8 mouse cellular contexts compared by ENCODE assay signal in genomic region chr19:37601968-37602848, GRCm38 (mm10). TPM values are rescaled to one million over a fixed set of nuclear protein-coding genes. Genes with fewer than 3 reads are reported as not detected.
DNase-seq lines count a peak whose midpoint lies in the region; ATAC-seq and TF ChIP-seq lines count a peak whose summit lies in the region.

No protein-coding gene starts in this region.

- TF ChIP-seq CTCF in lung, embryonic 14.5 days (IDR thresholded peaks at IDR 0.05; ENCODE audit: low read depth), result peak; percentile 62

- ATAC-seq in CD4-positive, CD25-positive, alpha-beta regulatory T cell, adult 4 months, result no peak
- ATAC-seq in forebrain, embryonic 16.5 days, result peak; percentile 75
- ATAC-seq in kidney, embryonic 15.5 days (replicated peaks; ENCODE audit: low FRiP score), result no peak
- ATAC-seq in lung, embryonic 14.5 days (ENCODE audit: insufficient read depth), result peak; percentile 49; the same call in 1 of the 2 replicates

- DNase-seq in CD4-positive, CD25-positive, alpha-beta regulatory T cell, adult 2 months (ENCODE audit: low read depth, low spot score), result peak; percentile 65
- peak; percentile 30 for DNase-seq in thymus, postnatal 14 days
- DNase-seq in thymus, adult 18-20 months, result no peak
- DNase-seq in lung, embryonic 14.5 days, result peak; percentile 93
- peak; percentile 20 for DNase-seq in skeletal muscle tissue, adult 2 months (ENCODE audit: low read depth, low spot score)

- H3K9me3 ChIP-seq in forebrain, embryonic 16.5 days (ENCODE audit: control insufficient read depth, low read length), result no peaks in the 10 kb centered on the region
- H3K9me3 ChIP-seq in kidney, embryonic 15.5 days (replicated peaks), result no peaks in the 10 kb centered on the region
- no peaks in the 10 kb centered on the region for H3K9me3 ChIP-seq in lung, embryonic 14.5 days (ENCODE audit: low read depth, low read length)

- 32% methylated on average over 22 of the region's 22 CpGs for WGBS in forebrain, embryonic 16.5 days
- WGBS in kidney, embryonic 15.5 days, result 43% methylated on average over 22 of the region's 22 CpGs
- WGBS in lung, embryonic 14.5 days, result 33% methylated on average over 22 of the region's 22 CpGs

- H3K27ac ChIP-seq in forebrain, embryonic 16.5 days (ENCODE audit: low read length), result no peak overlapping the region
- no peak overlapping the region for H3K27ac ChIP-seq in kidney, embryonic 15.5 days
- no peak overlapping the region for H3K27ac ChIP-seq in lung, embryonic 14.5 days (ENCODE audit: low read depth)

- H3K4me2 ChIP-seq in forebrain, embryonic 16.5 days (ENCODE audit: low read length), result peak overlapping the region; percentile 27; the same call in 1 of the 2 replicates
- H3K4me2 ChIP-seq in kidney, embryonic 15.5 days, result peak overlapping the region; percentile 26
- H3K4me2 ChIP-seq in lung, embryonic 14.5 days, result peak overlapping the region; percentile 39

- no peak overlapping the region for H3K9ac ChIP-seq in forebrain, embryonic 16.5 days (replicated peaks; ENCODE audit: low read depth, low read length)
- H3K9ac ChIP-seq in kidney, embryonic 15.5 days, result no peak overlapping the region
- H3K9ac ChIP-seq in lung, embryonic 14.5 days, result no peak overlapping the region

- H3K4me3 ChIP-seq in forebrain, embryonic 16.5 days (replicated peaks; ENCODE audit: low read length), result no peak overlapping the region
- H3K4me3 ChIP-seq in kidney, embryonic 15.5 days (replicated peaks), result no peak overlapping the region
- H3K4me3 ChIP-seq in lung, embryonic 14.5 days (ENCODE audit: low read depth, low read length), result no peak overlapping the region

- no peaks in the 10 kb centered on the region for H3K36me3 ChIP-seq in forebrain, embryonic 16.5 days (ENCODE audit: control insufficient read depth, insufficient read depth)
- H3K36me3 ChIP-seq in kidney, embryonic 15.5 days, result peaks cover 13% of the 10 kb centered on the region; the same call in 1 of the 2 replicates
- no peaks in the 10 kb centered on the region for H3K36me3 ChIP-seq in lung, embryonic 14.5 days (ENCODE audit: insufficient read depth)

- no peaks in the 10 kb centered on the region for H3K27me3 ChIP-seq in forebrain, embryonic 16.5 days (replicated peaks; ENCODE audit: control insufficient read depth, insufficient read depth, low read length)
- no peaks in the 10 kb centered on the region for H3K27me3 ChIP-seq in kidney, embryonic 15.5 days
- no peaks in the 10 kb centered on the region for H3K27me3 ChIP-seq in lung, embryonic 14.5 days (ENCODE audit: insufficient read depth, low read length)

- no peaks in the 10 kb centered on the region; the same call in 1 of the 2 replicates for H3K4me1 ChIP-seq in forebrain, embryonic 16.5 days (replicated peaks; ENCODE audit: control insufficient read depth, insufficient read depth, low read length)
- H3K4me1 ChIP-seq in kidney, embryonic 15.5 days, result no peaks in the 10 kb centered on the region
- no peaks in the 10 kb centered on the region for H3K4me1 ChIP-seq in lung, embryonic 14.5 days (ENCODE audit: insufficient read depth)

RNA-seq across cellular contexts. Expression of gene Exoc6, which starts 52.0 kb away (rescaled TPM):
- polyA plus RNA-seq in CD4-positive, CD25-positive, alpha-beta regulatory T cell, adult 4 months (2017; shearing (Covaris generic)), result 10 to 100 TPM; 33.3 to 41.4 TPM
- polyA plus RNA-seq in forebrain, embryonic 16.5 days (2015; fragmentation: Nextera tagmentation; extraction: Ambion mirVana), result 28.3 and 30.1 TPM in 2 replicates
- 23.2 and 23.4 TPM in 2 replicates for polyA plus RNA-seq in kidney, embryonic 15.5 days (2015; fragmentation: Nextera tagmentation; extraction: Ambion mirVana)
- 11.6 and 13.2 TPM in 2 replicates for polyA plus RNA-seq in lung, embryonic 14.5 days (2014; fragmentation: Nextera tagmentation; extraction: Ambion mirVana)

Comparison
In these comparisons a context has a peak if more than half of its experiments do, and no peak if none do; other contexts are left out.
1. DNase-seq: peak in CD4-positive, CD25-positive, alpha-beta regulatory T cell, adult 2 months (single experiment), thymus, postnatal 14 days (single experiment), lung, embryonic 14.5 days (single experiment) and skeletal muscle tissue, adult 2 months (single experiment); none in thymus, adult 18-20 months (0 of 2).
2. ATAC-seq: peak in forebrain, embryonic 16.5 days (single experiment) and lung, embryonic 14.5 days (single experiment); none in CD4-positive, CD25-positive, alpha-beta regulatory T cell, adult 4 months (single experiment) and kidney, embryonic 15.5 days (single experiment).
3. Peak in every context shown above with its lines, with median percentiles within 50 percentile points of each other: H3K4me2 ChIP-seq.